Mouse (Mus musculus): ENCODE measurements around the gene Abca2.
"Not testable (repeated sequence)": the region's sequence is repeated elsewhere in the genome, so short reads cannot be mapped to it uniquely, and the experiment has no call there.

Abca2 gene

DNA sequence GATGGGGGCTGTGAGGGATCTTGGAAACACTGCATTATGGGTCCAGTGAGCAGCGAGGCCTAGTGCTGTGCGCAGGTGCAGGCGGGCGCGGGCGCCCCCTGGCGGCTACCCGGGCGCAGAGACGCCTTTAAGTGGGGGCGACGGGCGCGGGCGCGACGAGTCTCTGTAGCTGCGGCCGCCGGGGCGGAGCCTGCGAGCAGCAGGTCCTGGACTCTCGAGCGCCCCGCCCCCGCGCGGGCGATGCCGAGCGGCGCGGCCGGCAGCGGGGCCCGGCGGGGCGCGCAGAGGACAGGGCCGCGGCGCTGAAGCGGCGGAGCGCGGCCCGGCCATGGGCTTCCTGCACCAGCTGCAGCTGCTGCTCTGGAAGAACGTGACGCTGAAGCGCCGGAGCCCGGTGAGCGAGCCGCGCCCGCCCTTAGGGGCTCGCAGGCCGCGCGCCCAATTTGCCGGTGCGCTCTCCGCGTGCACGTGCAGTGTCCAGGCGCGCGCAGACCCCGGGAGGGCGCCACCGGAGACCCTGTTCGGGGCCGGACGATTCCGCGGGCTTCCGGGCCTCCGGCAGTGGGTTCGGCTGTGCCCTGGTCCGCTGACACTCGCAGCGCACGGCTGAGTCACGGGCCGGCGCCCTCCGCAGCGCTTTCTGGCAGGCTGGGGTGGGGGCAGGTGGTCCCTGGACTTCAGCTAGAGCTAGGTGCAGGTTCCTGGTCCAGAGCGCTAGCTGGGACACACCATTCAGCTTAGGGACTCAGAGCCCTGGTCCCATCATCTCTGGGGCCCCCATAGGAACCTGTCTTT lies at the start of gene Abca2:
Gene Abca2 (plus strand): TSS at position 262 of the 795 bp plus-strand sequence.
- DNase-seq (ENCODE audit: low spot score in 2 of 2): peak; percentile 84 to 90

DNA sequence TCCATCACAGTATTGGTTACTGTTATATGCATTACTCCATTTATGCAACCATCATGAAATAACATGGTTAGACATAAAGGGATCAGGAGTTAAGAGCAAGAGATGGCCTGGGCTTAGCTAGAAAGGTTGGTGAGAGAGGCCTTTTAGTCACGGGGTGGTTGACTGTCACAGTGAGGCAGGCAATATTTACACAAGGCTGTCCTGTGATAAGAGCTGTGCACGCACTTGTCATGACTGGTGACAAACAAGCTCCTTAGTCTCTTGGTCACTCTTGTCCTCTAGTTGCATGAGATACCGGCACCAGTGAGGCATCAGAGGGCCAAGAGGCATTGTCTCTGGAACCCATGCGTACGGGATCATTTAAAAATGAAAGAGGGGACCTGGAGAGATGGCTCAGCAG lies 44.0 kb upstream of the Abca2 start:
- DNase-seq (ENCODE audit: low spot score in 2 of 2): no peak

DNA sequence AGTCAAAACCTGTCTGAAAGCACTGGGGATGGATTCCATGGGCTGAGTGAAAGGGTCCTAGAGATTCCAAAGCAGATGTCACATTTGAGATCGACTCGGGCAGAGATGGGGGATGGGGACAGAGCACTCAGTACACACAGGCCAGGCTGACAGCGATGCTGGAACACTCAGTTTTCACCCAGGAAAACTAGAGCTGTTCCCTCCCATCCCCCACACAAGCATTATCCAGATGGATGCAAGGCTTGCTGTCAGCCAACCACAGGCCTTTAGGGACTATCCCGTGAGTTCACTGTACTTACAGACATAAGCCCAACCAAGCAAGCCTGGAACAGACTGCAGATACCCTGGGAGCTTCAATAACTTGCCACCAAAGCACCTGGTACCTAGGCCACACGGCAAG lies 37.2 kb upstream of the Abca2 start:
- DNase-seq (ENCODE audit: low spot score in 2 of 2): no peak

DNA sequence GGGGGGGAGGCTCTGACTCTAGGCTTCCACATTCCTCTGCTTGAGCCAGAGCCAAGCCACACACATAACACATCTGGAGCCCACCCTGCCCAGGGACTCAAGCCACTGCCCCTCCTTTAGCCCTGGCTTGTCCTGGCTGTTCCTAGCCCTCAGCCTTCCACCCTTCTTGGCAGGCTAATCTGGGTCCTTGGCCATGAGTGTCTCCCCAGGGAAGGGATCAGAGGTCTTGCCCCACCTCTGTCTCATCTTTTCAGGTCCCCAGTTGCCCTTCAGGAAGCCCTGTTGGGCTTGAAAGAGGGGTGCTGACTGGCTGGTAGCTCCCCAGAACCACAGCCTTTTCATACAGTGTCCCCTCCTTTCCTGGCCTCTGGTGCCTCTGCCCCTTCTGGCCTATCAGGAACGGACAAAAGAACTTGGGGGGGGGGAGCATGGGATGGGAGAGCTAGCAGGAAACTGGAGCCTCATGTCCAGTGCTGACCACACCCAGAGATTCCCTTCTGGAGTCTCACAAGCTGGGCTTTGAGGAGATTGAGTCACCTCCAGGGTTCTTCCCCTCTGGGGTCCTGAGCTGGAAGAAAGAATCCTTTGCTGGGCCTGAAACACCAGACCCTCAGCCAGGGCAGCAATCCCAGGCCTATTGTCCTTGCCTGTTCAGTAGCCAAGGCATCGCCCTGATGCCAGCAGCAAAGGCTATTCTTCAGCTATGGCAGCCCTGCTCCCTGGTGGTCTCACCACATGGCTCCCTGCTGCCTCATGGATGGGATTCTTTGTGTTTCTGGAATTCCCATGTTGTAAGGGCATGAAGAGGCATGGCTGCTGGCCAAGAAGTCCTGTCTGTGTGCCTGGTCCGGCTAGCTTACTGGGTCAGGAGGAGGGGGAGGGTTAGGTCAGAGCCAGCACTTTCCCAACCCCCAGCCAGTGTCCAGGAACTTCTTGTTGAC lies 34.0 kb upstream of the Abca2 start:
- no peak for DNase-seq (ENCODE audit: low spot score in 2 of 2)

DNA sequence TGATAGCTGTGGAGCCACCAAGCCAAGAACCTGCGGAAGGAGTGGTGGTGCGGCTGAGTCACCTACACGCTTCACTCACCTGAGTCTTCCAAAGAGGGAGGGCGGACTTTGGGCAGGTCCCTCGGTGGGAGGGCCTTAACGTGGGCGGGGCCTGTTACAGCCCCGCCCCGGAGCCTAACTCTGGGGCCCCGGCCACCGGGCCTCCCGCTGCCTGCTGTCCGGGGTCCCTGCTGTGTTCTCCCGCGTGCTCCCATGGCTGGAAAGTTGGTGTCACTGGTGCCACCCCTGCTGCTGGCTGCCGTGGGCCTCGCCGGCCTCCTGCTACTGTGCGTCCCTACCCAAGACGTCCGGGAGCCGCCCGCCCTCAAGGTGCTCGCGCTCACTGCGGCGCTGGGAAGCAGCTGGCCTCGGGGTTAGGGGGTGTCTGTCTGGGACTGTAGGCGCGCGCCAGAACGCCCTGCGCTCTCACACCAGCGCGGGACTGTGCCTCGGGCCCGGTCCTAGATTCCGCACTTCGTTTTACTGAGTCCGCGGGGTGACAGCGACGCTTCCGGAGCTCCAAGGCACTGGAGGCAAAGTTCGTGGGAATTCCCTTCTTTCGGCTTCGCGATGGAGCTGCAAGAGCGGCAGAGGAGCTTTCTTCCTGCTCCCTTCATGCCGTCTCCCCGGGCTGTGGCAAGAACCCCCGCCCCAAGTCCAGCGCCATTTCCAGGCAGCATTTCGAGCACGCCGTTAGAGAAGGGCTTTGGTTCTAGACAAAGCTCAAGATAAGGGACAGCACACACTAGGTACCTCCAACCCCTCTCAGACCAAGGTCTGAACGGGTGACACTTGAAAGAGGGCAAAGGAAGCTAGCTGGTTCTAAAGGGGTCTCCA lies 32.5 kb upstream of the Abca2 start, which contains the start of gene Entpd2:
Gene Entpd2 (plus strand): TSS at position 154 of the 876 bp plus-strand sequence.
- DNase-seq (ENCODE audit: low spot score in 2 of 2): no peak

DNA sequence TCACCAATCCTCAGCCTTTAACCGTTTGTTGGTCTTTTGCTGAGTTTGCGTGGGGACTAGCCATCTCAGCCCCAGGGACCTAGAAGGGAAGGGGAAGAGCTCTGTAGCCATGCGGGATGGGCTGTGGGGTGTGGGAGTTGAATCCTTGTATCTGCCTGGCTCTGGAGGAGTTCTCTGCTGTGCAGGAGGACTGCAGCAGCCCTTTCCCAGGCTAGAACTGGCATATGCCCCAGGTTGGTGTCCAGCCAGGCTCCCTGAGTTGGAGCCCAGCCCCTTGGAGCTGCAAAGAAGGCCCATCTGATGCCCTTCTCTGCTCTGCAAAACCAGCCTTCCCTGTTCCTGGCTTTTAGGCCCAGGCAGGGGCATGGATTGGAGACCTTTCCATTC lies 31.9 kb upstream of the Abca2 start:
- no peak for DNase-seq (ENCODE audit: low spot score in 2 of 2)

DNA sequence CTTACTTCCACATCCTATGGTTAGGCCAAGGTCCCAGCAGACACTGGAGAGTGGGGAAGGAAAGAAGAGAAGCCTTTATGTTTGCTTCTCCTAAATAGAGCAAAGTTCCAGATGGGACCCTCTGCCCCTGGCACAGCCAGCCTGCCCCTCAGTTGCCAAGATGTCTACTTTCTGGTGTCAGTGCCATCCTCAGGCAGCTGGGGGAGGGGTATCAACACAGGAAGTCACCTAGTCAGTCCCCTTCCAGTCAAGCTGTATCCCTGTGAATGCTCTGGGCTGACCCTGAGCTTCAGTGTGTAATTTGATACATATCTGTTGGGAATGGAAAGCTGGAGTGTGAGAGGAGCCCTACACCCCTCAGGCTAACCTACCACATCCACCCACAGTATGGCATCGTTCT lies 31.5 kb upstream of the Abca2 start:
- DNase-seq (ENCODE audit: low spot score in 2 of 2): no peak

DNA sequence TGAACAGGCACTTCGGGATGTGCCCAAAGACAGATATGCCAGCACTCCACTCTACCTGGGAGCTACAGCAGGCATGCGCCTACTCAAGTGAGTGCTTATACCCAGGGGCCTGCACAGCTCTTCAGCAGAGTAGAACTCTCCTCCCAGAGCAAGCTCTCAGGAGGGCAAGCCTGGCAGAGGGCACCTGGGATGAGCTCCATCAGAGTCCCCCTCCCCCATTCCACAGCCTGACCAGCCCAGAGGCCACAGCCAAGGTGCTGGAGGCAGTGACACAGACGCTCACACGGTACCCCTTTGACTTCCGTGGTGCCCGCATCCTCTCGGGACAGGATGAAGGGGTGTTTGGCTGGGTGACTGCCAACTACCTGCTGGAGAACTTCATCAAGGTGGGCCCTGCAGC lies 30.4 kb upstream of the Abca2 start:
- DNase-seq (ENCODE audit: low spot score in 2 of 2): no peak

DNA sequence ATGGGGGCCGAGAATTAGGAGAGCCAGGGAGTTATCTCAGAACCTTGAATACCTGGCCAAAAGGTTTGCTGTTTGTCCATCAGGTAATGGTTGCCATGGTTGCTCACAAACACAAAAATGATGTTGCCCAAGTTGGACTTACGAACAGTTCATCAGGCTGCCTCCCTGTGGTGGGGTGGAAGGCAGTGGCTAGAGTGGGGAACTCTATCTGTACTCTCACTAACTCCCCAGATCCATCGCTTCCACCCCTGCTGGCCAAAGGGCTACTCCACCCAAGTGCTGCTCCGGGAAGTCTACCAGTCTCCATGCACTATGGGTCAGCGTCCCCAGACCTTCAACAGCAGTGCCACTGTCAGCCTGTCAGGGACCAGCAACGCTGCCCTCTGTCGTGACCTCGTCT lies 29.5 kb upstream of the Abca2 start, which contains the start of gene Npdc1:
Gene Npdc1 (plus strand): TSS at position 301 of the 400 bp plus-strand sequence.
- no peak for DNase-seq (ENCODE audit: low spot score in 2 of 2)

DNA sequence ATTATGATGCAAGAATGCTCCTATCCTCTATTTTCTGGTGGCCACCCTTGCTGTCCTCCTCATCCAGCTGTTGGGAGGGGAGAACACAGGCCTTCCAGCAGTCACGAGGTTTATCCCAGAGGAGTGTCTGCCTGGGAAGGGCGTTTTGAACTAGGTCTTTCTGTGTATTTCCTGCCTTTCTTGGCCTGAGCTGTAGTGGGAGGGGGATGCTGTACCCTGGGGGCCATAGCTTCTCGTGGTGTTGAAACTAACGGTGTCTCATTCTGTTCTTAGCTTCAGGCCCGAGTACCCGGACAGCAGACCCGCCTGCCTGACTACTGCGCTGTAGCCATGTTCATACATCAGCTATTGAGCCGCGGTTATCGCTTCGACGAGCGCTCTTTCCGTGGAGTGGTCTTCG lies 28.2 kb upstream of the Abca2 start:
- DNase-seq (ENCODE audit: low spot score in 2 of 2): no peak

DNA sequence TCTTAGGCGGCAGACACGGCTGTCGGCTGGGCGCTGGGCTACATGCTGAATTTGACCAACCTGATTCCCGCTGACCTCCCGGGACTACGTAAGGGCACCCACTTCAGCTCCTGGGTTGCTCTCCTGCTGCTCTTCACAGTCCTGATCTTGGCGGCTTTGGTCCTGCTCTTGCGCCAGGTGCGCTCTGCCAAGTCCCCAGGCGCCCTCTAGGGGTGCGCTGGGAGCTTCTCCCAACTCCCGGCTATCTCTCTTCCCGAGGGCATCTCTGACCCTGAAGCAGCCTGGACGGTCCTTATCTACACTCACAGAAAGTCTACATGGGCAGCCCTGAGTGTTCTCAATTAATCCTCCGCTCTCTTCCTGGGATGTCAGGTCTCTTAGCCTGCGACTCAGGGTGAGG lies 27.7 kb upstream of the Abca2 start:
- DNase-seq (ENCODE audit: low spot score in 2 of 2): no peak

DNA sequence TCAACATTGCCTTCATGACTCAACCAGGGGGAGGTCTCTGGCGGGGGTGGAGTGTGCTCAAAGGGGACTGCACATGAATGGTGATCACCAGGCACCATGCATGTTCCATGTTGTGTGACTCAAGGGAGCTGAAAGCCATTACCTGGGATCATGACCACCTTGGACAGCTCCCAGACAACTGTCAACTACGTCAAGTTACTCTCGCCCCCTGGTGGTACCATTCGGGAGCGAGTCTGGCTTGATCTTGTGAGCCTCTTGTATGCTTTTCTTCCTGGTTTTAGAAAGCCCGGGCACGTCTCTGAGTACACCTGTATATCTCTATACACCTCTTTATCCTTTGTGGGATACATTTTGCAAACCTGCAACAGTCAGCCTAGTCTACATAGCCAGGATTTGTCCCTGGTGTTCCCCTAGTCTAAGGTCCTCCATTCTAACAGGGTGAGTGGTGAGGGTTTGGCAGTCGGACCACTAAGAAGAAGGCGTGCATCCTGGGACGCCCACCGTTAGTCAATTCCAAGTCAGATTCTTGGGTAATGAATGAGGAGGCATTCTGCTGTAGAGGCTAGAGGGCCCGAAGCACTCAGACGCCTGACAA lies 26.0 kb upstream of the Abca2 start:
- DNase-seq (ENCODE audit: low spot score in 2 of 2): peak; percentile 50 to 78

DNA sequence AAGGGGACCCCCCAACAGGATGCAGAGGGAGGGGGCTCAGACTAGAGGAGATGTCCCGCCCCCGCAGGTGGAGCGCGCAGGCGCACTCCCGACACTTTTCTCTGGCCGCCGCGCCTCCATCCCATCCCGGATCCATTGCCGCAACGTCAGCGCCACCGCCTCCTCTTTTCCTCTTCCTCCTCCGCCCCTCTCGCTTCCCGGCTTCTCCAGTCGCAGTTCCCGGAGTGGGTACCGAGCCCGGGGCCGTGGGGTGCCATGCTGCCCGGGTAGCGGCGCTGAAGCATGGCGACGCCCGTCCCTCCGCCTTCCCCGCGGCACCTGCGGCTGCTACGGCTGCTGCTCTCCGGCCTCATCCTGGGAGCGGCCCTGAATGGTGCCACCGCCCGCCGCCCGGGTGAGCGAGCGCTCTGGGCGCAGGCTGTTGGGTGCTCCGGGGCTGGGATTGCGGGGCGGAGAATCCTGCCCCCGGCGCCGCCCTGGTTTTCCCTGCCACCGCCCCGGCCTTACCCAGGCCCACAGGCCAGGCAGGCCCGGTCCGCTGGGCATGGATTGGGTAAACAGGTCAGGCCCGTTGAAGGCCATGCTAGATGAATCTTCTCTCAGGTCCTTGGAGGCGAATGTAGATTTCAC lies 25.4 kb upstream of the Abca2 start:
- no peak for DNase-seq (ENCODE audit: low spot score in 2 of 2)

DNA sequence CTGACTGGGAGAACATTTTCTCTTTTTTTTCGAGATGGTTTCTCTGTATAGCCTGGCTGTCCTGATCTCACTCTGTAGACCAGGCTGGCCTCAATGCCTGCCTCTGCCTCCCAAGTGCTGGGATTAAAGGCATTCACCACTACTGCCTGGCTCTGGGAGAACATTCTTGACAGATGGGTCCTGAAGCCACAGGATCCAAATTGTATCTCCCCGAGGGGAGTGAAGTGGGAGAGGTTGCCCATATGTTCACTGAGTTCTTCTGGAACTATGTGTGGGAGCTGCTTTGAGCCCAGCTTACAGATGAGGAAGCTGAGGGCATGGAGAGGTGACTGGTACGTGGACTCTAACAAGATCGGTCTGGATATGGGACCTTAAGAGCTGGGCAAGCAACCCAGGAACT lies 24.5 kb upstream of the Abca2 start:
- DNase-seq (ENCODE audit: low spot score in 2 of 2): no peak

DNA sequence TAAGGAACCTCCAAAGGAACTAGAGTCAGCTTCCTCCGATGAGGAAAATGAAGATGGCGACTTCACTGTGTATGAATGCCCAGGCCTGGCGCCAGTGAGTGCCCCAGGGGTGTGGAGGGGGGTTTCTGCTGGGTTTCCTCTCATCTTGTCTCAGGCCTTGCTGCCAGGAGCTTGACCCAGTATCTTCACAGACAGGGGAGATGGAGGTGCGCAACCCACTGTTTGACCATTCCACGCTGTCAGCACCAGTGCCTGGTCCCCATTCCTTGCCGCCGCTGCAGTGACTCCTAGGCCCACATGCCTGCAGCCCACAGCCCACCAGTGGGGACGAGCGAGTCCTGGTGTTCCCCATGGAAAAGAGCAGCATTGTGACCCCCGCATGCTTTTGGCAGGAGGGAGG lies 19.6 kb upstream of the Abca2 start:
- DNase-seq (ENCODE audit: low spot score in 2 of 2): no peak

DNA sequence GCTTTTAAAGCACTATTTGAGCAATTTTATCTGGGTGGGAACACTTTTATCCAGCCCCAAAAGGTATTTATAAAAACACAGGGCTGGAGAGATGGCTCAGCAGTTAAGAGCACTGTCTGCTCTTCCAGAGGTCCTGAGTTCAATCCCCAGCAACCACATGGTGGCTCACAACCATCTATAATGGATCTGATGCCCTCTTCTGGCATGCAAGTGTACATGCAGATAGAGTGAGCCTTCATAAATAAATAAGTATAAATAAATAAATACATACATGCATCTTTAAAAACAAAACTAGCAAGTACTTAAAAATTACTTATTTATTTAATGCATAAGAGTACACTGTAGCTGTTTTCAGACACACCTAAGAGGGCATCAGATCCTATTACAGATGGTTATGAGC lies 15.1 kb upstream of the Abca2 start:
- DNase-seq (ENCODE audit: low spot score in 2 of 2): not testable (repeated sequence)

DNA sequence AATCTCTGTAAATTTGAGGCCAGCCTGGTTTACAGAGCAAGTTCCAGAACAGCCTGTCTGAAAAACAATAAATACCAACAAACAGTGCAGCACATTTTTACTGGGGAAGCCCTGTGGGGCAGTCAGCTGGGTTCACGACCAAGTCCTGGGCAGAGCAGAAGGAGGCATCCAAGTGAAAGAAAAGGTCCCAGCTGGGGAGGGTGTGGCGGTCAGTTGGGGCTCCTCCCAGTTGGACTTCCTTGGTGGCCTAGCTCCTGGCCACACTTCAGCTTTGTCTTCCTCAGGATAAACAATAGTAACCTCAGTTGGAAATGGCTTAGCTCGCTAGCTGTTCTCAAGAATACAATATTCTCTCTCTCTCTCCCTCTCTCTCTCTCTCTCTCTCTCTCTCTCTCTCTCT lies 11.1 kb upstream of the Abca2 start:
- no peak for DNase-seq (ENCODE audit: low spot score in 2 of 2)

DNA sequence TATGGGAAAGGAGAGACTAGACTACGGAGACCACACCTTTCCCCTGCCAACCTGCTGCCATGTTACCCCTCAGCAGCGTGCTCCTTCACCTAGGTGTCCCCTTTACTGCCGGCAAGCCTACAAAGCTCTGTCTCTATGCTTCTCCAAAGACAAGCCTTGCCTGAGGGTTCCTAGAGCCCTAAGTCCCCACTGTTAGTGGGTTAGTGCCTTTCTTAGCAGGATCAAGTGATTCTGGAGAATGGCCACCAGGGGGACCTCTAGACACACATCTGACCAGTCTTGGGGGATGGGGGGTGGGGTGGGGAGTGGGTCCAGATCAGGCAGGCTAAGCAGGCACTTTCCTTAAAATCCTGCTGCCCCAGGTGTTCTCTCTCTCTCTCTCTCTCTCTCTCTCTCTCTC lies 6.6 kb upstream of the Abca2 start:
- DNase-seq (ENCODE audit: low spot score in 2 of 2): peak in 1 of 2 experiments; percentile 33

DNA sequence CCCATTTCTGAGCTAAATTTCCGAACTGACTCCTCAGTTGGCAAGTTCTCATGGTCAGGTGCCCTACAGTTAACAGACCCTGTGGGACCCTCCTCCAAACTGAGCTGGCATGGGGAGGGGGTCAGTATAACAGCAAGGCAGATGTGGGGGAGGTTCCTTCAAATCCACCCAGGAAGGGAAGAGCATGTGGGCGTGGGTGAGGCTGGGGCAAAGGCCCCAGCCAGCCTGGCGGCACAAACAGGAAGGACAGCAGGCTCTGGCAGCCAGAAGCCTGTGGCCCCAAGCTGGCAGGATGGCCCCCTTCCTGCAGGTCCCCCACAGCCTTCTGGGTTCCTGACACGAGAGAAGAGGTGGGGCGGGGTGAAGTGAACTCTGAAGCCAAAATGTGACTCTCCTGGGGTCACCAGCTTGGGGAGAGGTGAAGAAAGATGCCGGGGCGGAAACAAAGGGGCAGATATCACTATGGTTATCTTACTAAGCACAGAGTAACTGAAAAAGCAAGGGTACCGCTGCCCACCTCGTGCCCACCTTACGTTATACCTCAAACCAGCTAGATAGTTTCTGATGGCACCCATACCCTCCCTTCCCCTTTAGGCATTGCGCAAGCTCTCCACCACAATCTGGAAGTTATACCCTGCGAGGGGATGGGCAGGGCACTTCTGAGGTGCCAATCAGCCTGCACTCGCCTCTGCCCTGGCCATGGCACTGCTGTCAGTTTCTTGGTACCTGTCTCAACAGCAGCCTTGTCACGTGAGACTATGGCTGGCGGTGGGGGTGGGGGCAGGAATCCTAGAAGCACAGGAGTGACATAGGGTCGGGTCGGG lies 5.7 kb upstream of the Abca2 start, which contains the start of gene Fut7:
Gene Fut7 (plus strand): TSS at position 681 of the 824 bp plus-strand sequence.
- no peak for DNase-seq (ENCODE audit: low spot score in 2 of 2)

DNA sequence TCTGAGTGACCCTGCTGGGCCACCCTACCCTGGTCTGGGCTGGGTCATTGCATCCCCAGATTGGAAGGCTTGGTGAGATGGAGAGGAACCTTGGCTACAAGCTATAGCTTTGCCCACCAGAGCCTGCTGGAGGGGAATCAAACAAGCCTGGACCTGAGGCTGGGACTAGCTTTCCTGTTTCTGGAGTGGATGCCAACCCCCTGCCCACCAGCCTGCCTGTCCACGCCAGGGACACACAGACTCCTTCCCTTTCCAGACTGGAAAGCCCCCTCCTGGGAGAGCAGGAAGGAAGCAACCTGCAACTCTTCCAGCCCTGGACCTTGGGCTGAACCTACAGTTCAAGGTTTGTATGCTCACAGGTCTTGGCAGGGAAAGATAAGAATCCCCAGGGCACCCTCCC lies 4.9 kb upstream of the Abca2 start:
- no peak for DNase-seq (ENCODE audit: low spot score in 2 of 2)
